In the genomic region with DNA sequence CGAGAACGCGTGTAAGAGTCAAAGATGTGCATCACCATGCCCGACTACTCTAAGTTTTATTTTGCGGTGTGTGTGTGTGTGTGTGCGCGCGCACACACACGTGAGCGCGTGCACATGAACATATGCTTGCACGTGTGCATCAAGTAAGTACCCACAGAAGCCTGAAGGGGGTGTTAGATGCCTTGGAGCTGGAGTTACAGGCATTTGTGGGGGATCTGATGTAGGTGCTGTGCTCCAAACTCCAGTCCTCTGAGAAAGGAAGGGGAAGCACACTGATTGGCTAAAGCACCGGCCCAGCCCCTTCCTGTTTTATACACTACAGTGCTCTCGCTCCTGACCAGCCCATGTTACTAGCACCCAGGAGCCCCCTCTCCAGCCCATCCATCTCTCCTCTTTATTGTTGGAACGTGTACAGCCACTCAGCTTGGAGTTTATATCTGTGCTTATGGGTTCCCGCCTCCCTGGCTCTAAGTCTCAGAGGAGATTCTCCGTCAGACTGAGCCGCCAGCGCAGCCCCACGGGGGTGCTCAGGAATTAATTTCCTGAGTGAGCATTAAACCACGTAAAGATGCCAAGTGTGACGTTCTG, we compare ENCODE assay signal across 23 mouse cellular contexts. TPM values are rescaled to one million over a fixed set of nuclear protein-coding genes. Genes with fewer than 3 reads are reported as not detected.
A peak's percentile ranks its signal among the peaks of the same experiment; 100 is the strongest.
DNase-seq lines count a peak whose midpoint lies in the region; ATAC-seq and TF ChIP-seq lines count a peak whose summit lies in the region.
"Had no signal": no experiment of that assay in that cellular context is flagged by ENCODE, and none has a peak within 500 bp of the region (broad histone marks: within the 10 kb centered on the region; RNA-seq: fewer than 3 reads in every experiment).

No protein-coding gene starts in this region.

- WGBS in forebrain, embryonic 14.5 days, result 84% methylated on average over 22 of the region's 22 CpGs
- 83% methylated on average over 22 of the region's 22 CpGs for WGBS in forebrain, embryonic 13.5 days
- 73% methylated on average over 22 of the region's 22 CpGs for WGBS in lung, embryonic 15.5 days

- no peak for ATAC-seq in forebrain, embryonic 14.5 days
- no peak for ATAC-seq in forebrain, embryonic 13.5 days
- ATAC-seq in lung, embryonic 15.5 days (ENCODE audit: borderline replicate concordance, extremely low read depth, low FRiP score, low TSS enrichment), result peak; percentile 21; the same call in 1 of the 2 replicates
- ATAC-seq in megakaryocyte progenitor cell, adult 5-6 weeks (replicated peaks; ENCODE audit: poor library complexity), result peak; percentile 23; the same call in 1 of the 2 replicates
- ATAC-seq in inflammation-experienced regulatory T-cells, adult 6 months, result no peak
- ATAC-seq: activated CD4-positive, CD25-positive, alpha-beta regulatory T cell, adult 4 months; CD4-positive, CD25-positive, alpha-beta regulatory T cell, adult 4 months had no signal

- 0 out of 2 replicates have a peak, but pooled peaks have one; percentile 22 for TF ChIP-seq EP300 in ES-Bruce4 (IDR thresholded peaks at IDR 0.05; ENCODE audit: insufficient read depth, low read depth, low read length)

- no peak overlapping the region for H3K4me3 ChIP-seq in forebrain, embryonic 14.5 days (ENCODE audit: low read depth, low read length)
- no peak overlapping the region for H3K4me3 ChIP-seq in forebrain, embryonic 13.5 days
- H3K4me3 ChIP-seq in lung, embryonic 15.5 days, result no peak overlapping the region
- peak overlapping the region; percentile 59 for H3K4me3 ChIP-seq in ES-Bruce4 (ENCODE audit: low read depth, low read length)
- H3K4me3 ChIP-seq: stomach, embryonic 15.5 days had no signal

- no peak overlapping the region for H3K4me2 ChIP-seq in forebrain, embryonic 14.5 days (ENCODE audit: low read length)
- H3K4me2 ChIP-seq in forebrain, embryonic 13.5 days, result no peak overlapping the region
- no peak overlapping the region for H3K4me2 ChIP-seq in lung, embryonic 15.5 days
- H3K4me2 ChIP-seq: heart, embryonic 11.5 days; hindbrain, embryonic 14.5 days; liver, embryonic 11.5 days; stomach, embryonic 15.5 days had no signal

- H3K36me3 ChIP-seq in forebrain, embryonic 14.5 days (ENCODE audit: control insufficient read depth, insufficient read depth, low read length), result no peaks in the 10 kb centered on the region
- H3K36me3 ChIP-seq in forebrain, embryonic 13.5 days (ENCODE audit: poor library complexity, severe bottlenecking), result no peaks in the 10 kb centered on the region
- no peaks in the 10 kb centered on the region for H3K36me3 ChIP-seq in lung, embryonic 15.5 days
- no peaks in the 10 kb centered on the region for H3K36me3 ChIP-seq in ES-Bruce4 (ENCODE audit: control insufficient read depth, insufficient read depth, low read length, poor library complexity, severe bottlenecking)
- H3K36me3 ChIP-seq: stomach, embryonic 15.5 days had no signal

- TF ChIP-seq CTCF in ES-Bruce4 (IDR thresholded peaks at IDR 0.05; ENCODE audit: low read depth, low read length), result peak; percentile 16

- no peak overlapping the region for H3K27ac ChIP-seq in forebrain, embryonic 14.5 days (ENCODE audit: low read depth, low read length)
- H3K27ac ChIP-seq in forebrain, embryonic 13.5 days, result no peak overlapping the region
- no peak overlapping the region for H3K27ac ChIP-seq in lung, embryonic 15.5 days
- H3K27ac ChIP-seq in ES-Bruce4 (ENCODE audit: insufficient read depth, low read length), result peak overlapping the region; percentile 90
- H3K27ac ChIP-seq: hindbrain, embryonic 14.5 days; stomach, embryonic 15.5 days had no signal

- no peaks in the 10 kb centered on the region for H3K4me1 ChIP-seq in forebrain, embryonic 14.5 days (ENCODE audit: control insufficient read depth, insufficient read depth, low read length)
- H3K4me1 ChIP-seq in forebrain, embryonic 13.5 days, result no peaks in the 10 kb centered on the region
- peaks cover 11% of the 10 kb centered on the region for H3K4me1 ChIP-seq in lung, embryonic 15.5 days
- H3K4me1 ChIP-seq in ES-Bruce4 (ENCODE audit: control insufficient read depth, insufficient read depth, low read length), result peaks cover 3% of the 10 kb centered on the region

- peak; percentile 5 for DNase-seq in forebrain, embryonic 14.5 days (ENCODE audit: low spot score)
- no peak for DNase-seq in lung, postnatal 25 days (ENCODE audit: low spot score)
- no peak for DNase-seq in embryo, embryonic 10 days (ENCODE audit: low spot score)
- DNase-seq: adrenal gland, postnatal 10 days; cerebellum, adult 11 months; cerebellum, postnatal 14 days; embryo, embryonic 11 days; heart, postnatal 10 days; kidney, adult 18-20 months; kidney, postnatal 14 days; lung, postnatal 10 days; right cerebral cortex, postnatal 25 days had no signal

- peak; percentile 46 for TF ChIP-seq POLR2A in ES-Bruce4 (IDR thresholded peaks at IDR 0.05; ENCODE audit: insufficient read depth, low read length)

- no peak overlapping the region for H3K9ac ChIP-seq in forebrain, embryonic 14.5 days (ENCODE audit: low read length)
- H3K9ac ChIP-seq in forebrain, embryonic 13.5 days, result no peak overlapping the region
- H3K9ac ChIP-seq in lung, embryonic 15.5 days, result no peak overlapping the region
- peak overlapping the region; percentile 68 for H3K9ac ChIP-seq in ES-Bruce4 (ENCODE audit: low read depth, poor library complexity, severe bottlenecking)
- H3K9ac ChIP-seq: hindbrain, embryonic 14.5 days; stomach, embryonic 15.5 days had no signal

- no peaks in the 10 kb centered on the region for H3K27me3 ChIP-seq in forebrain, embryonic 14.5 days (replicated peaks; ENCODE audit: control insufficient read depth, insufficient read depth, low read length)
- H3K27me3 ChIP-seq in forebrain, embryonic 13.5 days, result no peaks in the 10 kb centered on the region
- H3K27me3 ChIP-seq in lung, embryonic 15.5 days, result no peaks in the 10 kb centered on the region
- no peaks in the 10 kb centered on the region for H3K27me3 ChIP-seq in ES-Bruce4 (ENCODE audit: control insufficient read depth, insufficient read depth, low read length, poor library complexity, severe bottlenecking)
- H3K27me3 ChIP-seq: stomach, embryonic 15.5 days had no signal

- H3K9me3 ChIP-seq in forebrain, embryonic 14.5 days (replicated peaks; ENCODE audit: control insufficient read depth, low read length), result no peaks in the 10 kb centered on the region
- H3K9me3 ChIP-seq in forebrain, embryonic 13.5 days (replicated peaks), result 0 out of 2 replicates have a peak, but pooled peaks cover 4% of the 10 kb centered on the region
- no peaks in the 10 kb centered on the region for H3K9me3 ChIP-seq in lung, embryonic 15.5 days
- no peaks in the 10 kb centered on the region for H3K9me3 ChIP-seq in ES-Bruce4 (replicated peaks; ENCODE audit: control insufficient read depth, insufficient read depth, low read length, poor library complexity, severe bottlenecking)
- H3K9me3 ChIP-seq: stomach, embryonic 15.5 days had no signal

RNA-seq across cellular contexts. Expression of a gene that starts 29.8 kb away (rescaled TPM):
- polyA plus RNA-seq in forebrain, embryonic 14.5 days (2014; fragmentation: Nextera tagmentation; extraction: Ambion mirVana), result 0.56 and 0.90 TPM in 2 replicates
- polyA plus RNA-seq in forebrain, embryonic 13.5 days (2015; fragmentation: Nextera tagmentation; extraction: Ambion mirVana), result 0.78 and 0.84 TPM in 2 replicates
- polyA plus RNA-seq in lung, embryonic 15.5 days (2015; fragmentation: Nextera tagmentation; extraction: Ambion mirVana), result 2.6 and 3.1 TPM in 2 replicates
- polyA plus RNA-seq in ES-Bruce4 (2011; ENCODE audit: insufficient read depth, insufficient read length, low read depth, missing spikeins), result 12.9 and 16.9 TPM in 2 replicates
- total RNA-seq in megakaryocyte progenitor cell, adult 5-6 weeks (2015), result 12.2 and 12.7 TPM in 2 replicates
- total RNA-seq in megakaryocyte progenitor cell, adult 5-6 weeks (2017), result 19.0 and 21.5 TPM in 2 replicates
- polyA plus RNA-seq in inflammation-experienced regulatory T-cells, adult 6 months (2017; shearing (Covaris generic)), result not detected
- polyA plus RNA-seq: activated CD4-positive, CD25-positive, alpha-beta regulatory T cell, adult 4 months; CD4-positive, CD25-positive, alpha-beta regulatory T cell, adult 4 months had no signal

RNA-seq across cellular contexts. Expression of a gene that starts 41.9 kb away (rescaled TPM):
- 14.4 and 17.1 TPM in 2 replicates for polyA plus RNA-seq in forebrain, embryonic 14.5 days (2014; fragmentation: Nextera tagmentation; extraction: Ambion mirVana)
- polyA plus RNA-seq in forebrain, embryonic 13.5 days (2015; fragmentation: Nextera tagmentation; extraction: Ambion mirVana), result 23.8 and 26.5 TPM in 2 replicates
- 32.0 and 32.1 TPM in 2 replicates for polyA plus RNA-seq in lung, embryonic 15.5 days (2015; fragmentation: Nextera tagmentation; extraction: Ambion mirVana)
- polyA plus RNA-seq in ES-Bruce4 (2011; ENCODE audit: insufficient read depth, insufficient read length, low read depth, missing spikeins), result 12.8 and 13.9 TPM in 2 replicates
- total RNA-seq in megakaryocyte progenitor cell, adult 5-6 weeks (2015), result 2.5 and 2.8 TPM in 2 replicates
- 1.5 and 1.7 TPM in 2 replicates for total RNA-seq in megakaryocyte progenitor cell, adult 5-6 weeks (2017)
- 1 to 10 TPM; 2.3 to 4.8 (median 3.7) TPM for polyA plus RNA-seq in inflammation-experienced regulatory T-cells, adult 6 months (2017; shearing (Covaris generic))

RNA-seq across cellular contexts. Expression of a gene that starts 56.0 kb away (rescaled TPM):
- polyA plus RNA-seq in forebrain, embryonic 14.5 days (2014; fragmentation: Nextera tagmentation; extraction: Ambion mirVana), result 150 and 158 TPM in 2 replicates
- polyA plus RNA-seq in forebrain, embryonic 13.5 days (2015; fragmentation: Nextera tagmentation; extraction: Ambion mirVana), result 137 and 156 TPM in 2 replicates
- 81.9 and 90.6 TPM in 2 replicates for polyA plus RNA-seq in lung, embryonic 15.5 days (2015; fragmentation: Nextera tagmentation; extraction: Ambion mirVana)
- 67.7 and 81.1 TPM in 2 replicates for polyA plus RNA-seq in ES-Bruce4 (2011; ENCODE audit: insufficient read depth, insufficient read length, low read depth, missing spikeins)
- total RNA-seq in megakaryocyte progenitor cell, adult 5-6 weeks (2015), result 95.4 and 118 TPM in 2 replicates
- total RNA-seq in megakaryocyte progenitor cell, adult 5-6 weeks (2017), result 66.7 and 79.8 TPM in 2 replicates
- polyA plus RNA-seq in inflammation-experienced regulatory T-cells, adult 6 months (2017; shearing (Covaris generic)), result 10 to 100 TPM; 52.6 to 72.0 (median 66.5) TPM

Comparison
In these comparisons a context has a peak if more than half of its experiments do, and no peak if none do; other contexts are left out.
1. ATAC-seq: peak in lung, embryonic 15.5 days (single experiment) and megakaryocyte progenitor cell, adult 5-6 weeks (single experiment); none in forebrain, embryonic 14.5 days (single experiment), forebrain, embryonic 13.5 days (single experiment) and inflammation-experienced regulatory T-cells, adult 6 months (single experiment).